Mouse (Mus musculus) forebrain, embryonic 11.5 days (tissue): ENCODE measurements at regions not wholly inside any gene's neighbourhood (a gene's known extent, or its start where the extent isn't known, plus 50 kb on each side); places are given as distances from the start of the nearest gene placed in this dataset.

Experiments
- ATAC-seq: fragments of 200-750 bp; cut with Nextera tagmentation; replicated peaks from 2 replicates; pipeline ENCODE4 v1.8.0; 2017; ENCODE audit warnings: moderate TSS enrichment; ENCODE audit not compliant: low FRiP score
- DNase-seq: peaks from one replicate; pipeline ENCODE4 v3.0.0-alpha.2; 2017; ENCODE audit warnings: low spot score
- H3K27ac ChIP-seq: fragments of 300-500 bp; sonication (generic); 2 replicates; pipeline ENCODE4 v1.5.1; 2014; ENCODE audit warnings: low read depth, low read length
- H3K27me3 ChIP-seq: fragments of 300-500 bp; sonication (generic); 2 replicates; pipeline ENCODE4 v1.6.1; 2014; ENCODE audit warnings: mild to moderate bottlenecking, low read length, mixed read lengths; ENCODE audit not compliant: control insufficient read depth, insufficient read depth
- H3K36me3 ChIP-seq: fragments of 300-500 bp; sonication (generic); 2 replicates; pipeline ENCODE4 v1.6.1; 2014; ENCODE audit warnings: mild to moderate bottlenecking, low read length, moderate library complexity, mixed read lengths; ENCODE audit not compliant: control insufficient read depth, insufficient read depth
- H3K4me1 ChIP-seq: fragments of 300-500 bp; sonication (generic); replicated peaks from 2 replicates; pipeline ENCODE4 v1.6.1; 2014; ENCODE audit warnings: low read length, mixed read lengths; ENCODE audit not compliant: control insufficient read depth, insufficient read depth
- H3K4me2 ChIP-seq: fragments of 300-500 bp; sonication (generic); 2 replicates; pipeline ENCODE4 v1.6.1; 2014; ENCODE audit warnings: low read depth, mild to moderate bottlenecking, low read length, moderate library complexity, mixed read lengths; ENCODE audit not compliant: severe bottlenecking
- H3K4me3 ChIP-seq: fragments of 300-500 bp; sonication (generic); 2 replicates; pipeline ENCODE4 v1.5.1; 2014; ENCODE audit warnings: low read depth, low read length
- H3K9ac ChIP-seq: fragments of 300-500 bp; sonication (generic); 2 replicates; pipeline ENCODE4 v1.6.1; 2014; ENCODE audit warnings: low read length
- H3K9me3 ChIP-seq: fragments of 300-500 bp; sonication (generic); 2 replicates; pipeline ENCODE4 v1.6.1; 2016; ENCODE audit warnings: low read length, mixed read lengths; ENCODE audit not compliant: control insufficient read depth
- WGBS: fragments of 180-500 bp; shearing (Covaris S2); extraction: QIAGEN DNeasy Blood & Tissue Kit; methylation state at CpG from one replicate; pipeline ENCODE4 v1.1.7; 2014; 5-methylcytosine and 5-hydroxymethylcytosine counted together

DNA sequence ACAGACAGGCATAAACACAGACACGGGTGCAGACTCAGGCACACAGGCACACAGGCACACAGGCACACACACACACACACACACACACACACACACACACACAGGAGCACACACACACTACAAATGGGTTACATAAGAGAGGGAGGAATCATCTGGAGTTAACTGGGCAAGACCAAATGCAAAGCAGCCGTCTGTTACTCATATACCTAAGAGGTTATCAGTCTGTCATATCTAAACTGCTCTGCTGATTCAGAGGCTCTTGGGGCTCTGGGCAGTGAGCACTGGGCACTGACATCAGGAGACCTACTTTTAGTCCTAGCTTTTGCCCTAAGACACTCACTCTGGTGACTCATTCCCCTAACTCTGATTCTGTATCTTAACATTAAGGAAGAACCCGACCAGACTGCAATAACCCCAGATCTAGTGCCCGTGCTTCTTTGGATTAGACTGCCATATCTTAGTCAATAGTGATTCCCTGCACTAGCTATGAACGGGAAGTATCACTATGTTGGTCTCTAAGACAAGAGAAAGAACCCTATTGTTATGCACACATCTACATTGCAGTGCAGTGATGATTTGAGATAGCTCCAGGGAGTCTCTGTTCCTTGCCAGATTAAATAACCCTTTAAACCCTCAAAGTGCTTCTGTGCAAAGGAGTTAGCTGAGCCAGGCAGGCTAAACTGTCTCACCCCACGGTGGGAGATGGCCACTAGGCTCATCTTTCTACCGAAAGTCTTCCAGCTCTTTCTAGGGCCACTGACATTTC, 78.0 kb upstream of the Ndufb6 start:
- H3K4me3 ChIP-seq, result no peak overlapping the region
- H3K27ac ChIP-seq, result no peak overlapping the region
- H3K4me1 ChIP-seq, result no peaks in the 10 kb centered on the region
- no peaks in the 10 kb centered on the region for H3K36me3 ChIP-seq
- no peak overlapping the region for H3K4me2 ChIP-seq
- no peaks in the 10 kb centered on the region for H3K9me3 ChIP-seq
- no peak for DNase-seq
- no peak for ATAC-seq
- H3K9ac ChIP-seq, result no peak overlapping the region
- WGBS, result 68% methylated on average over 7 of the region's 7 CpGs
- no peaks in the 10 kb centered on the region for H3K27me3 ChIP-seq

DNA sequence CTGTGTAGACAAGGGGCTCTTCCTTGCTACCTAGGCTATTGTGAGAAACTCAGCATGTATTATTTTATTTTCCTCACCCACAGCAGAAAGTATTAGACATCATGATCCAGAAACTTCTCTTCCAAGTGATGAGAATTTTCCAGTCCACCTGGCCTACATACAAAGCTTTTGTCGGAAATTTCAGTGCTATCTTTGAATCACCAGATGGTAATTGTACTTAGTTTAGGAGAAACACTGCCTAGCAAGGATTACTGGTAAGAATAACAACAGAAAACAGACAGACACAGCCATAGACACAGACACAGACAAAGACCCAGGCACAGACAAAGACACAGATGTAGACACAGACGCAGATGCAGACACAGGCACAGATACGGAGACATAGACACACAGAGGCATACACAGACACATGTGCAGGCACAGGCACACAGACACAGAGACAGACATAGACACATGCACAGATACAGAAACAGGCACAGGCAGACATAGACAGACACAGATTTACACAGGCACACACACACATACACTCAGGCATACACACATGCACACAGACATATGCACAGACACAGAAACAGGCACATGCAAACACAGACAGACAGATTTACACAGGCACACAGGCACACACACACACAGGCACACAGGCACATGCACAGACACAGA, 76.7 kb upstream of the Ndufb6 start:
- no peak overlapping the region for H3K4me2 ChIP-seq
- no peak overlapping the region for H3K4me3 ChIP-seq
- H3K9me3 ChIP-seq, result no peaks in the 10 kb centered on the region
- H3K4me1 ChIP-seq, result no peaks in the 10 kb centered on the region
- no peak overlapping the region for H3K9ac ChIP-seq
- whole genome bisulfite sequencing, result 77% methylated on average over 3 of the region's 3 CpGs
- DNase-seq (no peak), ATAC-seq (no peak)
- no peak overlapping the region for H3K27ac ChIP-seq
- no peaks in the 10 kb centered on the region for H3K27me3 ChIP-seq
- no peaks in the 10 kb centered on the region for H3K36me3 ChIP-seq

DNA sequence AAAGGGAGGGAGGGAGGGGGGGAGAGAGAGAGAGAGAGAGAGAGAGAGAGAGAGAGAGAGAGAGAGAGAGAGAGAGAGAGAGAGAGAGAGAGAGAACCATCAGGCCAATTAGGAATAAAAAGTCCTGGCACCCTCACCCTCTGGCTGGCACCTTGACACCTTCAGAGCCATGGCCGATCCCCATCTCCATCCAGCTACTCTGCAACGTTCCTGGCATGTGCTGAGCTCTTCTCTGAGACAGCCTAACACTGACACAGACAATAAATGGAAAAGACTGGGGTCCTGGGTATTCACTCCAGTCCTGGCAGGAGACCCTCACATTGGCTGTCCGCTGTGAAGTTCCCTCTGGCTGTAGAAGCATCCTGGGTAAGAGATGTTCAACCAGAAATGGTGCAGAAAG, 75.2 kb upstream of the Ndufb6 start:
- Histone ChIP-seq H3K9ac (no peak overlapping the region), H3K9me3 (no peaks in the 10 kb centered on the region), H3K4me1 (no peaks in the 10 kb centered on the region), H3K4me2 (no peak overlapping the region), H3K36me3 (no peaks in the 10 kb centered on the region), H3K27me3 (no peaks in the 10 kb centered on the region), H3K4me3 (no peak overlapping the region), H3K27ac (no peak overlapping the region)
- DNase-seq, result no peak
- WGBS, result 81% methylated on average over 3 of the region's 3 CpGs
- no peak for ATAC-seq

DNA sequence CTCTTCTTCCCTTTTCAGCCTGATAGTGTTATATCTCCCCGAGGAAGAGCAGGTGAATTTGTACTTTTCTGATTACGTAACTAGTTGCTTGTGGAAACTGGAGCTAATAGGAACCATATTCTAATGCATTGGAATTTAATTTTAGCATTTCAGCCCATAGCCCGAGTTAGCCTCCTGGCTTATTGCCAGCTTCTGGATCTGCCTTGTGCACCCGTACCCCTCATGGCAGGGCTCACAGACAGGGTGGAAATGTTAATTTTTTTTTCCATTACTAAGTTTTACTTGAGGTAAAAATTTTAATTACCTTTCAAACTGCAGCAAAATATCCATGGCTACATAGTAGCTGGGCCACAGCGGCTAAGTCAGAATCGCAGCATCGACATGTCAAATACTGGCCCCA, 72.4 kb upstream of the Ndufb6 start:
- ATAC-seq (no peak), DNase-seq (no peak)
- Histone ChIP-seq H3K36me3 (no peaks in the 10 kb centered on the region), H3K4me2 (no peak overlapping the region), H3K9me3 (no peaks in the 10 kb centered on the region), H3K4me3 (no peak overlapping the region), H3K9ac (no peak overlapping the region), H3K27me3 (no peaks in the 10 kb centered on the region), H3K27ac (no peak overlapping the region), H3K4me1 (no peaks in the 10 kb centered on the region)
- 80% methylated on average over 7 of the region's 7 CpGs for WGBS

DNA sequence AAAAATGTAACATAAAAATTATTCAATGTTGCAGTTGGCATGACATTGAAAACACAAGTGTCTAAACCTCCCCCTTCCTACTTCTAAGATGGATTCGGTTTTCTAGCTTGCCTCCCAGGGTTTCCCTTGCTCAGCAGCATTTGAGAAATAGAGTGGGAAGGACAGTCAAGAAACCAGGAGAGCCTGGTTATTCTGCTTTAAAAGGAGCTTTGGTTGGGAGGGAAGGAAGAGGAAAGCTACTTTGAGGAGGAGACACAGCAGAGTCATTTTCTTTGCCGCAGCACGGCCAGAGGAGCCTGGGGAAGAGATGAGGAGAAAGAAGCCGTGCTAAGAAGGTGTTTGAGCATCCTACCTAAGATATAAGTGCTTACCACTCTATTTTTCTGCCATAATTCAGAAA, 71.9 kb upstream of the Ndufb6 start:
- H3K9ac ChIP-seq, result no peak overlapping the region
- no peak overlapping the region for H3K27ac ChIP-seq
- ATAC-seq, result no peak
- H3K27me3 ChIP-seq, result no peaks in the 10 kb centered on the region
- H3K9me3 ChIP-seq, result no peaks in the 10 kb centered on the region
- 74% methylated on average over 4 of the region's 4 CpGs for WGBS
- H3K4me3 ChIP-seq, result no peak overlapping the region
- H3K4me1 ChIP-seq, result no peaks in the 10 kb centered on the region
- H3K36me3 ChIP-seq, result no peaks in the 10 kb centered on the region
- no peak for DNase-seq
- H3K4me2 ChIP-seq, result no peak overlapping the region

DNA sequence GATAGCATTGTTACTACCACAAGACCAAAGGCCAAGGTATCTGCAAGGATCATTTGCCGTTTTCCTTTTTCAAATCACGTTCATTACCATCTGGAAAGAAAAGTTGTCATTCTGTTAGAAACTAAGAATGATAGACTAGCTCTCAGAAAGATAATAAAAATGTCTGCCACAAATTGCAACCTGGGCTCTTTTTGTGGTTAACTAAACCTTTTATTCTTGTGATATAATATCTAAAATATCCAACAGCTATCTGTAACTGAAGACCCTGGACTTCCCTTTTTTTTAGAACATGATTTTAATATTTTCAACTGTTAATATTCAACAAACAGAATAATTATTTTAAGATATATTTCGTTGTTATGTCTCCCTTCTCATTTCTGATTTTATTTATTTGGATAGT, 66.6 kb upstream of the Ndufb6 start:
- 78% methylated on average over 3 of the region's 3 CpGs for WGBS
- Histone ChIP-seq H3K9ac (no peak overlapping the region), H3K4me1 (no peaks in the 10 kb centered on the region), H3K27ac (no peak overlapping the region), H3K36me3 (no peaks in the 10 kb centered on the region), H3K27me3 (no peaks in the 10 kb centered on the region), H3K9me3 (no peaks in the 10 kb centered on the region), H3K4me2 (no peak overlapping the region), H3K4me3 (no peak overlapping the region)
- ATAC-seq (no peak), DNase-seq (no peak)

DNA sequence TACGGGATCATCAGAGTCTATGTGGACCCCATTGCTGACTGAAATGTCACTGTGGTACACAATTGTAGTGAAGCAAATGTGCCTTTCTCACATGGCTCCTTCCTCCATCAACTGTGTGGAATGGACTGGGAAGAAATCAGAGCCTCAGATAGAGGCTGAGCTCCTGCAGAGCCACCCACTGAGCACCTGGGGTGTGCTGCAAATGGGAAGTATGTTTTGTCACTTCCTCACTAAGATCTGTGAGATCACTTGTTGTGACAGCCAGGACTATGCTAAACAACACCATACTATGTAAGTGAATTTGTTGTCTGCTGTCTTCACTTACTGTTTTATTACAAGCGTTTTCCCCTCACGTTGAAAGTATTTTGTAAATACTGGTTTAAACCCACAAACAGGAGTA, 63.0 kb upstream of the Ndufb6 start:
- 83% methylated on average over 3 of the region's 3 CpGs for WGBS
- Histone ChIP-seq H3K4me3 (no peak overlapping the region), H3K36me3 (no peaks in the 10 kb centered on the region), H3K4me1 (no peaks in the 10 kb centered on the region), H3K9me3 (no peaks in the 10 kb centered on the region), H3K27ac (no peak overlapping the region), H3K9ac (no peak overlapping the region), H3K4me2 (no peak overlapping the region), H3K27me3 (no peaks in the 10 kb centered on the region)
- DNase-seq (no peak), ATAC-seq (no peak)

DNA sequence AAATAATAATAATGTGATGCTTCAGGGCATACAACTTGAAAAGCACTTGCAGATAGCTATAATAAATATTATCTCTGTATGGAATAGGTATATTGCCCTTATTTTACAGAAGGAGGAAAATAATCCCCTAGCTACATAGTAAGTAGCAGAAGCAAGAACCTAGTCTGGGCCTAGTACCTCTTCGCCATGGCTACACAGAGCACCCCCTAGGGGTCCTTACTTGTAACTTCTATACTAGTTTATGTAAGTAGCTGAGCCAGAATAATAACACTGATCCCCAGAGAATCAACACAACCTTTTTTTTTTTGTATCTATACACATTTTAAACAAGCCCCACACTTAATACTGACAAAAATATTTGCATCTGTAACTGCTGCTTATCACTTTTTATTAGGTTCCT, 55.6 kb upstream of the Ndufb6 start:
- H3K27me3 ChIP-seq, result no peaks in the 10 kb centered on the region
- H3K36me3 ChIP-seq, result no peaks in the 10 kb centered on the region
- no peaks in the 10 kb centered on the region for H3K4me1 ChIP-seq
- H3K9ac ChIP-seq, result no peak overlapping the region
- no peak overlapping the region for H3K4me3 ChIP-seq
- no peak for DNase-seq
- WGBS, result 38% methylated on average over 1 of the region's 1 CpGs
- no peak overlapping the region for H3K27ac ChIP-seq
- H3K4me2 ChIP-seq, result no peak overlapping the region
- no peak for ATAC-seq
- no peaks in the 10 kb centered on the region for H3K9me3 ChIP-seq

DNA sequence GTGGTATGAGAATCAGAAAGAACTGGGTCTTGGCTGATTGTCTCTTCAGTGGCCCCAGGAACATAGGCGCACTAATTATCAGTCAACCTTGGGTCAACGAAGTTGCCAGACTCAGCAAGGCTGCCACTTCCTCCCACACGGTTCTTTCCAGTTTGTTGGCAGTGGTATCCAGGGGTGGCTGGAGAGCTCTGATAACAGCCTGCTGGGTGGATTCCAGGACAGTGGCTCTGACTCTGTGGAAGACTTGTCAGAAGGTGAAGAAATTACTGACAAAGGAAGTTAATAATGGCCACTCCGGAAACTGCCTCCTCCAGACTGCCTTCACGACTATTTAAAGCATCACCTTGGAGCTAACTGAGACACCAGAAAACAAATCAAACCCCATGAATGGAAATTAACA, 50.5 kb upstream of the Ndufb6 start:
- no peak for ATAC-seq
- Histone ChIP-seq H3K9ac (no peak overlapping the region), H3K4me3 (no peak overlapping the region), H3K27ac (no peak overlapping the region), H3K4me1 (no peaks in the 10 kb centered on the region), H3K4me2 (no peak overlapping the region), H3K9me3 (no peaks in the 10 kb centered on the region), H3K27me3 (no peaks in the 10 kb centered on the region), H3K36me3 (no peaks in the 10 kb centered on the region)
- 79% methylated on average over 5 of the region's 5 CpGs for WGBS
- DNase-seq, result no peak
